Mouse (Mus musculus): ENCODE measurements around the gene 4930452B06Rik. TPM values are rescaled to one million over a fixed set of nuclear protein-coding genes. Genes with fewer than 3 reads are reported as not detected.

The 4930452B06Rik gene
- polyA plus RNA-seq, 1 experiment from 2014 or later: 14.0 TPM

GRCm38 (mm10) chr14:8430611-8431230, 235.3 kb downstream of the 4930452B06Rik start:
- DNase-seq (ENCODE audit: low spot score): no peak

GRCm38 (mm10) chr14:8429767-8430166, 236.3 kb downstream of the 4930452B06Rik start:
- Histone ChIP-seq H3K36me3 (no peaks in the 10 kb centered on the region), H3K4me1 (no peaks in the 10 kb centered on the region), H3K4me3 (no peak overlapping the region), H3K27ac (no peak overlapping the region), H3K27me3 (ENCODE audit: insufficient read depth, poor library complexity, severe bottlenecking) (no peaks in the 10 kb centered on the region), H3K9me3 (no peaks in the 10 kb centered on the region)
- no peak for DNase-seq (ENCODE audit: low spot score)
- WGBS: 66% methylated on average over 2 of the region's 2 CpGs

More at GRCm38 (mm10) chr14:8430611-8431230, 235.3 kb downstream of the 4930452B06Rik start:
- Histone ChIP-seq H3K27me3 (ENCODE audit: insufficient read depth, poor library complexity, severe bottlenecking) (no peaks in the 10 kb centered on the region), H3K4me3 (no peak overlapping the region), H3K9me3 (no peaks in the 10 kb centered on the region), H3K36me3 (no peaks in the 10 kb centered on the region), H3K4me1 (no peaks in the 10 kb centered on the region), H3K27ac (no peak overlapping the region)
- WGBS: 72% methylated on average over 6 of the region's 6 CpGs

GRCm38 (mm10) chr14:8422833-8423232, 243.2 kb downstream of the 4930452B06Rik start:
- WGBS: 86% methylated on average over 3 of the region's 3 CpGs
- DNase-seq (ENCODE audit: low spot score): no peak
- H3K27ac ChIP-seq: no peak overlapping the region
- H3K9me3 ChIP-seq: no peaks in the 10 kb centered on the region
- no peaks in the 10 kb centered on the region for H3K27me3 ChIP-seq (ENCODE audit: insufficient read depth, poor library complexity, severe bottlenecking)
- H3K4me1 ChIP-seq: no peaks in the 10 kb centered on the region
- H3K4me3 ChIP-seq: no peak overlapping the region
- no peaks in the 10 kb centered on the region for H3K36me3 ChIP-seq

- DNase-seq (ENCODE audit: low spot score): no peak
- Histone ChIP-seq H3K4me3 (no peak overlapping the region), H3K9me3 (no peaks in the 10 kb centered on the region), H3K36me3 (no peaks in the 10 kb centered on the region), H3K27ac (peak overlapping the region; percentile 23; the same call in 1 of the 2 replicates), H3K4me1 (no peaks in the 10 kb centered on the region), H3K27me3 (ENCODE audit: insufficient read depth, poor library complexity, severe bottlenecking) (no peaks in the 10 kb centered on the region)
- 41% methylated on average over 10 of the region's 10 CpGs for WGBS
These were observed 244.7 kb downstream of the 4930452B06Rik start for GRCm38 (mm10) chr14:8421199-8421787.

- Histone ChIP-seq H3K27ac (no peak overlapping the region), H3K9me3 (no peaks in the 10 kb centered on the region), H3K36me3 (no peaks in the 10 kb centered on the region), H3K4me3 (no peak overlapping the region), H3K27me3 (ENCODE audit: insufficient read depth, poor library complexity, severe bottlenecking) (no peaks in the 10 kb centered on the region), H3K4me1 (no peaks in the 10 kb centered on the region)
- WGBS: 54% methylated on average over 3 of the region's 3 CpGs
- DNase-seq (ENCODE audit: low spot score): no peak
These were observed 247.4 kb downstream of the 4930452B06Rik start for GRCm38 (mm10) chr14:8418610-8419009.

- no peaks in the 10 kb centered on the region for H3K4me1 ChIP-seq
- H3K36me3 ChIP-seq: no peaks in the 10 kb centered on the region
- no peaks in the 10 kb centered on the region for H3K27me3 ChIP-seq (ENCODE audit: insufficient read depth, poor library complexity, severe bottlenecking)
- H3K27ac ChIP-seq: no peak overlapping the region
- 61% methylated on average over 6 of the region's 6 CpGs for WGBS
- H3K9me3 ChIP-seq: no peaks in the 10 kb centered on the region
- H3K4me3 ChIP-seq: no peak overlapping the region
- no peak for DNase-seq (ENCODE audit: low spot score)
These were observed 260.1 kb downstream of the 4930452B06Rik start for GRCm38 (mm10) chr14:8405946-8406345.

GRCm38 (mm10) chr14:8403310-8403709, 262.7 kb downstream of the 4930452B06Rik start:
- no peak for DNase-seq (ENCODE audit: low spot score)
- no peaks in the 10 kb centered on the region for H3K9me3 ChIP-seq
- H3K36me3 ChIP-seq: no peaks in the 10 kb centered on the region
- no peak overlapping the region for H3K27ac ChIP-seq
- no peaks in the 10 kb centered on the region for H3K27me3 ChIP-seq (ENCODE audit: insufficient read depth, poor library complexity, severe bottlenecking)
- WGBS: 87% methylated on average over 3 of the region's 3 CpGs
- no peak overlapping the region for H3K4me3 ChIP-seq
- no peaks in the 10 kb centered on the region for H3K4me1 ChIP-seq

GRCm38 (mm10) chr14:8398507-8398906, 267.5 kb downstream of the 4930452B06Rik start:
- no peak overlapping the region for H3K27ac ChIP-seq
- no peaks in the 10 kb centered on the region for H3K27me3 ChIP-seq (ENCODE audit: insufficient read depth, poor library complexity, severe bottlenecking)
- no peak overlapping the region for H3K4me3 ChIP-seq
- no peaks in the 10 kb centered on the region for H3K9me3 ChIP-seq
- H3K4me1 ChIP-seq: 0 out of 2 replicates have a peak, but pooled peaks cover 6% of the 10 kb centered on the region
- H3K36me3 ChIP-seq: no peaks in the 10 kb centered on the region
- no peak for DNase-seq (ENCODE audit: low spot score)

- no peaks in the 10 kb centered on the region for H3K27me3 ChIP-seq (ENCODE audit: insufficient read depth, poor library complexity, severe bottlenecking)
- no peaks in the 10 kb centered on the region for H3K36me3 ChIP-seq
- no peak overlapping the region for H3K4me3 ChIP-seq
- H3K9me3 ChIP-seq: no peaks in the 10 kb centered on the region
- DNase-seq (ENCODE audit: low spot score): no peak
- no peak overlapping the region for H3K27ac ChIP-seq
- H3K4me1 ChIP-seq: 0 out of 2 replicates have a peak, but pooled peaks cover 6% of the 10 kb centered on the region
- 56% methylated on average over 7 of the region's 7 CpGs for WGBS
These were observed 270.3 kb downstream of the 4930452B06Rik start for GRCm38 (mm10) chr14:8395690-8396287.

GRCm38 (mm10) chr14:8392181-8392825, 273.7 kb downstream of the 4930452B06Rik start:
- Histone ChIP-seq H3K27me3 (ENCODE audit: insufficient read depth, poor library complexity, severe bottlenecking) (no peaks in the 10 kb centered on the region), H3K9me3 (no peaks in the 10 kb centered on the region), H3K27ac (no peak overlapping the region), H3K36me3 (no peaks in the 10 kb centered on the region), H3K4me3 (no peak overlapping the region), H3K4me1 (0 out of 2 replicates have a peak, but pooled peaks cover 6% of the 10 kb centered on the region)
- DNase-seq (ENCODE audit: low spot score): no peak
- WGBS: 62% methylated on average over 6 of the region's 6 CpGs

Measured in heart, embryonic 10.5 days (tissue).